ENCODE assay signal across 11 mouse cellular contexts in genomic region chr2:92381161-92381560, GRCm38 (mm10).
"Had no signal": no experiment of that assay in that cellular context is flagged by ENCODE, and none has a peak within 500 bp of the region (broad histone marks: within the 10 kb centered on the region; RNA-seq: fewer than 3 reads in every experiment).

No protein-coding gene starts in this region.

- H3K27me3 ChIP-seq: kidney, embryonic 15.5 days; limb, embryonic 13.5 days; neural tube, embryonic 15.5 days had no signal

- DNase-seq: layer of hippocampus, adult 9-11 months; layer of hippocampus, postnatal 36 days; lung, adult 18-20 months; midbrain, embryonic 14.5 days; thymus, postnatal 4 days had no signal

- H3K9ac ChIP-seq: kidney, embryonic 15.5 days; limb, embryonic 13.5 days; liver, embryonic 14.5 days; neural tube, embryonic 15.5 days had no signal

- H3K9me3 ChIP-seq: kidney, embryonic 15.5 days; limb, embryonic 13.5 days; neural tube, embryonic 15.5 days had no signal

- ATAC-seq: hindbrain, postnatal 0 days; intestine, embryonic 16.5 days had no signal

- H3K4me2 ChIP-seq: kidney, embryonic 15.5 days; limb, embryonic 13.5 days; neural tube, embryonic 15.5 days had no signal

- H3K27ac ChIP-seq: hindbrain, postnatal 0 days; kidney, embryonic 15.5 days; limb, embryonic 13.5 days; liver, embryonic 14.5 days; neural tube, embryonic 15.5 days had no signal

- H3K4me3 ChIP-seq: kidney, embryonic 15.5 days; limb, embryonic 13.5 days; neural tube, embryonic 15.5 days had no signal
